Mouse (Mus musculus) liver, embryonic 11.5 days (tissue): ENCODE measurements around the gene Nphp3. TPM values are rescaled to one million over a fixed set of nuclear protein-coding genes. Genes with fewer than 3 reads are reported as not detected.
A peak's percentile ranks its signal among the peaks of the same experiment; 100 is the strongest.

Source experiments
- ATAC-seq: fragments of 200-750 bp; cut with Nextera tagmentation; replicated peaks from 2 replicates; pipeline ENCODE4 v1.8.0; 2017; ENCODE audit warnings: moderate number of reproducible peaks, mild to moderate bottlenecking, moderate TSS enrichment, moderate library complexity; ENCODE audit not compliant: low FRiP score
- DNase-seq: peaks from one replicate; pipeline ENCODE4 v3.0.0-alpha.2; 2017; ENCODE audit warnings: low spot score
- H3K27ac ChIP-seq: fragments of 300-500 bp; sonication (generic); 2 replicates; pipeline ENCODE4 v1.5.1; 2014; ENCODE audit warnings: mild to moderate bottlenecking, low read depth, low read length, control low read depth
- H3K27me3 ChIP-seq: fragments of 300-500 bp; sonication (generic); replicated peaks from 2 replicates; pipeline ENCODE4 v1.6.1; 2014; ENCODE audit warnings: low read length, mixed read lengths; ENCODE audit not compliant: control insufficient read depth, insufficient read depth
- H3K36me3 ChIP-seq: fragments of 300-500 bp; sonication (generic); 2 replicates; pipeline ENCODE4 v1.6.1; 2014; ENCODE audit warnings: mild to moderate bottlenecking, low read length, moderate library complexity, mixed read lengths; ENCODE audit not compliant: control insufficient read depth, insufficient read depth
- H3K4me1 ChIP-seq: fragments of 300-500 bp; sonication (generic); replicated peaks from 2 replicates; pipeline ENCODE4 v1.6.1; 2014; ENCODE audit warnings: low read length, mixed read lengths; ENCODE audit not compliant: control insufficient read depth, insufficient read depth
- H3K4me2 ChIP-seq: fragments of 300-500 bp; sonication (generic); 2 replicates; pipeline ENCODE4 v1.6.1; 2014; ENCODE audit warnings: mild to moderate bottlenecking, control low read depth, moderate library complexity
- H3K4me3 ChIP-seq: fragments of 300-500 bp; sonication (generic); 2 replicates; pipeline ENCODE4 v1.5.1; 2014; ENCODE audit warnings: low read depth, low read length, control low read depth
- H3K9ac ChIP-seq: fragments of 300-500 bp; sonication (generic); 2 replicates; pipeline ENCODE4 v1.6.1; 2014; ENCODE audit warnings: low read depth, low read length, control low read depth
- H3K9me3 ChIP-seq: fragments of 300-500 bp; sonication (generic); 2 replicates; pipeline ENCODE4 v1.6.1; 2016; ENCODE audit warnings: low read length, inconsistent platforms, mixed read lengths; ENCODE audit not compliant: control insufficient read depth
- WGBS: fragments of 180-500 bp; shearing (Covaris S2); extraction: QIAGEN DNeasy Blood & Tissue Kit; methylation state at CpG from one replicate; pipeline ENCODE4 v1.1.7; 2014; 5-methylcytosine and 5-hydroxymethylcytosine counted together
- polyA plus RNA-seq: library from polyadenylated mRNA; unstranded; fragments of >200 nt; fragmentation: Nextera tagmentation; extraction: Ambion mirVana; gene quantifications from 2 replicates; pipeline ENCODE4 v1.2.1, GENCODE M21; 2014

Gene Nphp3
- polyA plus RNA-seq, 1 experiment from 2014 or later = 3.9 TPM

GRCm38 (mm10) chr9:104027186-104027585 lies 24.8 kb downstream of the Nphp3 start:
- Histone ChIP-seq H3K36me3 (peaks cover 5% of the 10 kb centered on the region), H3K9ac (no peak overlapping the region), H3K4me3 (no peak overlapping the region), H3K27ac (no peak overlapping the region), H3K9me3 (no peaks in the 10 kb centered on the region), H3K4me1 (no peaks in the 10 kb centered on the region), H3K4me2 (no peak overlapping the region), H3K27me3 (no peaks in the 10 kb centered on the region)
- 93% methylated on average over 8 of the region's 8 CpGs for WGBS
- no peak for DNase-seq
- ATAC-seq = no peak

- Histone ChIP-seq H3K4me1 (no peaks in the 10 kb centered on the region), H3K4me3 (no peak overlapping the region), H3K9me3 (no peaks in the 10 kb centered on the region), H3K27me3 (no peaks in the 10 kb centered on the region), H3K36me3 (peaks cover 5% of the 10 kb centered on the region), H3K9ac (no peak overlapping the region), H3K27ac (no peak overlapping the region), H3K4me2 (no peak overlapping the region)
- WGBS = 85% methylated on average over 11 of the region's 11 CpGs
- DNase-seq (no peak), ATAC-seq (no peak)
These were observed 27.5 kb downstream of the Nphp3 start for GRCm38 (mm10) chr9:104029861-104030260.

GRCm38 (mm10) chr9:104034231-104034630 lies 31.9 kb downstream of the Nphp3 start:
- H3K9ac ChIP-seq = no peak overlapping the region
- 77% methylated on average over 8 of the region's 8 CpGs for WGBS
- H3K4me3 ChIP-seq = no peak overlapping the region
- H3K4me1 ChIP-seq = no peaks in the 10 kb centered on the region
- ATAC-seq (no peak), DNase-seq (no peak)
- H3K9me3 ChIP-seq = no peaks in the 10 kb centered on the region
- no peaks in the 10 kb centered on the region for H3K27me3 ChIP-seq
- no peak overlapping the region for H3K4me2 ChIP-seq
- no peak overlapping the region for H3K27ac ChIP-seq
- H3K36me3 ChIP-seq = peaks cover 2% of the 10 kb centered on the region; the same call in 1 of the 2 replicates

GRCm38 (mm10) chr9:104034718-104035117 lies 32.4 kb downstream of the Nphp3 start:
- DNase-seq (no peak), ATAC-seq (no peak)
- H3K36me3 ChIP-seq = peaks cover 2% of the 10 kb centered on the region; the same call in 1 of the 2 replicates
- H3K4me1 ChIP-seq = no peaks in the 10 kb centered on the region
- no peak overlapping the region for H3K27ac ChIP-seq
- H3K9me3 ChIP-seq = no peaks in the 10 kb centered on the region
- no peak overlapping the region for H3K4me3 ChIP-seq
- no peak overlapping the region; the same call in 1 of the 2 replicates for H3K4me2 ChIP-seq
- no peaks in the 10 kb centered on the region for H3K27me3 ChIP-seq
- H3K9ac ChIP-seq = no peak overlapping the region
- WGBS = 75% methylated on average over 6 of the region's 6 CpGs

GRCm38 (mm10) chr9:104035261-104036015 lies 33.1 kb downstream of the Nphp3 start:
- WGBS = 48% methylated on average over 24 of the region's 24 CpGs
- peak overlapping the region; percentile 31; the same call in 1 of the 2 replicates for H3K4me2 ChIP-seq

GRCm38 (mm10) chr9:104038266-104038665 lies 35.9 kb downstream of the Nphp3 start:
- H3K36me3 ChIP-seq = 0 out of 2 replicates have a peak, but pooled peaks cover 2% of the 10 kb centered on the region
- H3K4me1 ChIP-seq = no peaks in the 10 kb centered on the region
- WGBS = 84% methylated on average over 13 of the region's 13 CpGs
- H3K4me3 ChIP-seq = no peak overlapping the region
- no peak overlapping the region for H3K9ac ChIP-seq
- H3K27ac ChIP-seq = no peak overlapping the region
- H3K9me3 ChIP-seq = no peaks in the 10 kb centered on the region
- no peak for ATAC-seq
- H3K4me2 ChIP-seq = no peak overlapping the region
- DNase-seq = no peak
- no peaks in the 10 kb centered on the region for H3K27me3 ChIP-seq

More at GRCm38 (mm10) chr9:104035261-104036015, 33.1 kb downstream of the Nphp3 start:
- DNase-seq = peak; percentile 56
- ATAC-seq = peak; percentile 81
- Histone ChIP-seq H3K9ac (no peak overlapping the region), H3K27me3 (no peaks in the 10 kb centered on the region), H3K9me3 (no peaks in the 10 kb centered on the region), H3K4me1 (no peaks in the 10 kb centered on the region), H3K27ac (no peak overlapping the region), H3K36me3 (peaks cover 2% of the 10 kb centered on the region; the same call in 1 of the 2 replicates), H3K4me3 (no peak overlapping the region)

GRCm38 (mm10) chr9:104039031-104039695 lies 36.8 kb downstream of the Nphp3 start:
- 86% methylated on average over 21 of the region's 21 CpGs for WGBS
- Histone ChIP-seq H3K27me3 (no peaks in the 10 kb centered on the region), H3K4me3 (no peak overlapping the region), H3K27ac (no peak overlapping the region), H3K36me3 (0 out of 2 replicates have a peak, but pooled peaks cover 2% of the 10 kb centered on the region), H3K9me3 (no peaks in the 10 kb centered on the region), H3K9ac (no peak overlapping the region), H3K4me1 (no peaks in the 10 kb centered on the region), H3K4me2 (no peak overlapping the region)
- no peak for DNase-seq
- ATAC-seq = no peak

GRCm38 (mm10) chr9:104039742-104040141 lies 37.4 kb downstream of the Nphp3 start:
- H3K27me3 ChIP-seq = no peaks in the 10 kb centered on the region
- peaks cover 2% of the 10 kb centered on the region; the same call in 1 of the 2 replicates for H3K36me3 ChIP-seq
- H3K4me2 ChIP-seq = no peak overlapping the region
- no peak for DNase-seq
- ATAC-seq = no peak
- no peak overlapping the region for H3K4me3 ChIP-seq
- H3K9ac ChIP-seq = no peak overlapping the region
- WGBS = 67% methylated on average over 4 of the region's 4 CpGs
- no peaks in the 10 kb centered on the region for H3K9me3 ChIP-seq
- no peak overlapping the region for H3K27ac ChIP-seq
- no peaks in the 10 kb centered on the region for H3K4me1 ChIP-seq
